Mouse (Mus musculus): Measurements from ENCODE around the gene Ildr2. TPM values are rescaled to one million over a fixed set of nuclear protein-coding genes. Genes with fewer than 3 reads are reported as not detected.
A peak's percentile ranks its signal among the peaks of the same experiment; 100 is the strongest.

Ildr2 gene
- polyA plus RNA-seq, 1 experiment, result 36.7 TPM

DNA sequence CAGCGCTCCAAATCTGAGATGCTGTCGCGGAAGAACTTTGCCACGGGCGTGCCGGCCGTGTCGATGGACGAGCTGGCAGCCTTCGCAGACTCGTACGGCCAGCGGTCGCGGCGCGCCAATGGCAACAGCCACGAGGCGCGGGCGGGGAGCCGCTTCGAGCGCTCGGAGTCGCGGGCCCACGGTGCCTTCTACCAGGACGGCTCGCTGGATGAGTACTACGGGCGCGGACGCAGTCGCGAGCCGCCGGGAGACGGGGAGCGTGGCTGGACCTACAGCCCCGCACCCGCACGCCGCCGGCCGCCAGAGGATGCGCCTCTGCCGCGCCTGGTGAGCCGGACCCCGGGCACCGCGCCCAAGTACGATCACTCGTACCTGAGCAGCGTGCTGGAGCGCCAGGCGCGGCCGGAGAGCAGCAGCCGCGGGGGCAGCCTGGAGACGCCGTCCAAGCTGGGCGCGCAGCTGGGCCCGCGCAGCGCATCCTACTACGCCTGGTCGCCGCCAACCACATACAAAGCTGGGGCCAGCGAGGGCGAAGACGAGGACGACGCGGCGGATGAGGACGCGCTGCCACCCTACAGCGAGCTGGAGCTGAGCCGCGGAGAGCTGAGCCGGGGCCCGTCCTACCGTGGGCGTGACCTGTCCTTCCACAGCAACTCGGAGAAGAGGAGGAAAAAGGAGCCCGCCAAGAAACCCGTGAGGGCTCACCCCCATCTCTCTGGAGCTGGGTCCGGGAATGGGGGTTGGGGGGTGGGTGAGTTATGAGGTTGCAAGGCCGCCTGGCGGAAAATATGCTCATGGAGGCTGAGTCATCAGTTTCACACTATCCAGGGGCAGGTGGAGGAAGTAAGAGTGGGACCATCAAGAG, 55.1 kb downstream of the Ildr2 start:
- TF ChIP-seq CTCF (IDR thresholded peaks at IDR 0.05; ENCODE audit: insufficient read depth, low read depth, low read length) (no peak), POLR2A (IDR thresholded peaks at IDR 0.05; ENCODE audit: insufficient read depth, low read depth, low read length) (peak; percentile 16; the same call in 1 of the 2 replicates)
- Histone ChIP-seq H3K4me3 (ENCODE audit: insufficient read depth, low read depth, low read length) (peak overlapping the region; percentile 46), H3K27ac (ENCODE audit: insufficient read depth, low read depth, low read length) (peak overlapping the region; percentile 88), H3K4me1 (ENCODE audit: control insufficient read depth, insufficient read depth, low read length) (peaks cover 28% of the 10 kb centered on the region)
- under 1% methylated on average over 94 of the region's 94 CpGs for WGBS

DNA sequence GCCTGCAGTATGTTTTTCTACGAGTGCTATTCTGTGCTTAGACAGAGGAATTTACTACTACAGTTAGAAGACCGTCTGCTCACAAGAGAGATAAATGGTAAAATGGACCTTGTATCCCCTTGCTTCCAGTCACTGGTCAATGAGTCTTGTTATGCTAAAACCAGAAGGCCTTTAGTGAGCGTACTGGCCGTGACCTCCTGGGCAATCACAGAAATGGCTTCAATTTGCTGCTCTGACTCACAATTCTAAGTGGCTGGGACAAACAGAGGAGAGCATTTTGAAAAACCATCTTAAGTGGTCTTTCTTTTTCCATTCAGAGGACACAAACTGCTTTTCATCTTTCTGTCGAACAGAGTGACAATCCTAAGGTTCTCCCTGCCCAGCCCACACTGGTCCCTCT, 57.2 kb downstream of the Ildr2 start:
- no peak for TF ChIP-seq CTCF (IDR thresholded peaks at IDR 0.05; ENCODE audit: insufficient read depth, low read depth, low read length)
- TF ChIP-seq POLR2A (IDR thresholded peaks at IDR 0.05; ENCODE audit: insufficient read depth, low read depth, low read length), result no peak
- no peak overlapping the region for H3K4me3 ChIP-seq (ENCODE audit: insufficient read depth, low read depth, low read length)
- WGBS, result 82% methylated on average over 5 of the region's 5 CpGs
- no peak overlapping the region for H3K27ac ChIP-seq (ENCODE audit: insufficient read depth, low read depth, low read length)
- peaks cover 26% of the 10 kb centered on the region for H3K4me1 ChIP-seq (ENCODE audit: control insufficient read depth, insufficient read depth, low read length)

DNA sequence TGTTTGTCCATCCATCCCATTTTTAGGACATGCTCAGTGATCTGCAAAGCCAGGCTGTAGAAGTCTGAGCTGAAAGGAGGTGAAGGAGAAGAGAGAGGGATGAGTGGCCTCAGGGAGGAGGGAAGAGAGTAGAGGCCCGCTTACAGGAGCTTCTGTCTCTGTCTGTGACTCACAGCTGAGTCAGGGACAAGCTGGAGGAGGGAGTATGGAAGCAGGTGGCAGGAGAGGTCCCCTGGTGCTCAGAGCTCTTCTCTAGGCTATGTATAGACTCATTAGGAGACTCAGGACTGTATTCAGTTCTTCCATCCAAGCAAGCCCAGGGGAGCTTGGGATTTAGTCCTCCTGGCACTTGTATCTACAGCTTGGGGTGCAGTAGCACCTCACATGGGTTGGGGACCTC, 59.7 kb downstream of the Ildr2 start:
- peak overlapping the region; percentile 87 for H3K27ac ChIP-seq (ENCODE audit: insufficient read depth, low read depth, low read length)

DNA sequence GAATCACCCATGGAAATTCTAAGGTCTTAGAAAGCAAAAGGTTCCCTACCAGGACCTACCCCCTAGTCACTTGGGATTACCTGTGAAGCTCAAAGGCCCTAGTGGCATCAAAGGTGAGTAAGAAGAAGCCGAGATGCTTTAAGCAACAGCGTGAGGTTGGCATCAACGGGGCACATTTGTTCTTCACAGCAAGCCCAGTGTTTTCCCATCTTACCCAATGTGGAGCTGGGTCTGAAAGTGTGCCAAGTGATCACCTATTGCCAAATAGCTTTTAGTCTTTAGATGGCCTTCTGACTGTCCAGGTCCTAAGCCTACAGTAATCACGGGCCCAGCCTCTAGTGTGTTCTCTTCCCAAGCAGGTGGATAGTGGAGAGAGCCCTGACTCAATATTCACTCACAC, 61.8 kb downstream of the Ildr2 start:
- Histone ChIP-seq H3K27ac (ENCODE audit: insufficient read depth, low read depth, low read length) (no peak overlapping the region), H3K4me3 (ENCODE audit: insufficient read depth, low read depth, low read length) (no peak overlapping the region), H3K4me1 (ENCODE audit: control insufficient read depth, insufficient read depth, low read length) (peaks cover 7% of the 10 kb centered on the region)
- no peak for TF ChIP-seq CTCF (IDR thresholded peaks at IDR 0.05; ENCODE audit: insufficient read depth, low read depth, low read length)
- WGBS, result 95% methylated on average over 4 of the region's 4 CpGs

More for the DNA sequence above, 59.7 kb downstream of the Ildr2 start:
- peaks cover 16% of the 10 kb centered on the region for H3K4me1 ChIP-seq (ENCODE audit: control insufficient read depth, insufficient read depth, low read length)
- TF ChIP-seq CTCF (IDR thresholded peaks at IDR 0.05; ENCODE audit: insufficient read depth, low read depth, low read length), result no peak
- no peak for TF ChIP-seq POLR2A (IDR thresholded peaks at IDR 0.05; ENCODE audit: insufficient read depth, low read depth, low read length)
- 22% methylated on average over 1 of the region's 1 CpGs for WGBS
- no peak overlapping the region for H3K4me3 ChIP-seq (ENCODE audit: insufficient read depth, low read depth, low read length)

DNA sequence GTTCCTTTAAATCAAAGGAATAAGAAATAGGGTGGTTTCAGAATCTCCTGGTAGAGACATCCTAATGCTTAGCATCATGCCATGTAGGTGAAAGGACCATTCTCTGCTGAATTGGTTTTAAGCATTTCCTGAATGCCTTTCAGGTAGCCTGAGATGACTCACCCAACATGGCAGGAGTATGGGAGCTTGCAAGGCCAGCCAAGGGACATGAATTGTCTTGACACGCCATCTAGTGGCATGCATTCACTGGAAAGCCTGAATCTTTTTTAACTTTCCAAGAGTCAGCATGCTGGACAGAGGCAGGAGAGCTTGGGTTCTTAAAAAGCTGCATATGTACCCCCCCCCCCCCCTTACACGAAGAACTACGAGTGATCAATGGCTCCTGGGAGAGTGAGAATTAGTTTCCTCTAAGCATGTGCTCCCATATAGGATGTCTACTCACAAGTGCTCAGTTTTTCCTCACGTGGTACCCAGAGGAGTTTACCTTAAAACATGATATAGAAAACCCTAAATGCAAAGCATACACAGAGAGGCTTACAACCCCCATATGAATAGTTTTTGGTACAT, 65.3 kb downstream of the Ildr2 start:
- TF ChIP-seq POLR2A (IDR thresholded peaks at IDR 0.05; ENCODE audit: insufficient read depth, low read depth, low read length) (no peak), CTCF (IDR thresholded peaks at IDR 0.05; ENCODE audit: insufficient read depth, low read depth, low read length) (no peak)
- H3K4me1 ChIP-seq (ENCODE audit: control insufficient read depth, insufficient read depth, low read length), result no peaks in the 10 kb centered on the region
- 16% methylated on average over 4 of the region's 4 CpGs for WGBS
- no peak overlapping the region for H3K27ac ChIP-seq (ENCODE audit: insufficient read depth, low read depth, low read length)
- no peak overlapping the region for H3K4me3 ChIP-seq (ENCODE audit: insufficient read depth, low read depth, low read length)

DNA sequence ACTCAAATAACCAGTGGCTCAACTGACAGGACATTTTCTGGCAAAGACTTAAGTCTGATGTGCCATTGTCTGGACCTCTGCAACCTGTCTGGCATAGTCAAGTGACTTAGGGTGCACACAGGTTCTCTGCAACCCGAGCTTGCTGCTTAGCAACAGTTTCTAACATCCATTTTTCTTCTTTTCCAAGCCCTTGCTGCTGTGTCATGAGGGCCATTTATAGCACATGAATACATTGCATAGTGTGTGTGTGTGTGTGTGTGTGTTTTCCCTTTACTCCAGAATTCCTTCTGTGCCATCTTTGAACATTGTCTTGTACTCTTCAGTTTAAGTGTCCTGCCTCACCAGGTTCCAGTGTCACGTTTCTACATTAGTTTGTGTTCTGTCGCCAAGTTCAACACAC, 72.5 kb downstream of the Ildr2 start:
- 0 out of 2 replicates have a peak, but pooled peaks cover 2% of the 10 kb centered on the region for H3K4me1 ChIP-seq (ENCODE audit: control insufficient read depth, insufficient read depth, low read length)
- no peak overlapping the region for H3K4me3 ChIP-seq (ENCODE audit: insufficient read depth, low read depth, low read length)
- 62% methylated on average over 3 of the region's 3 CpGs for WGBS
- no peak overlapping the region for H3K27ac ChIP-seq (ENCODE audit: insufficient read depth, low read depth, low read length)
- no peak for TF ChIP-seq CTCF (IDR thresholded peaks at IDR 0.05; ENCODE audit: insufficient read depth, low read depth, low read length)
- TF ChIP-seq POLR2A (IDR thresholded peaks at IDR 0.05; ENCODE audit: insufficient read depth, low read depth, low read length), result no peak

DNA sequence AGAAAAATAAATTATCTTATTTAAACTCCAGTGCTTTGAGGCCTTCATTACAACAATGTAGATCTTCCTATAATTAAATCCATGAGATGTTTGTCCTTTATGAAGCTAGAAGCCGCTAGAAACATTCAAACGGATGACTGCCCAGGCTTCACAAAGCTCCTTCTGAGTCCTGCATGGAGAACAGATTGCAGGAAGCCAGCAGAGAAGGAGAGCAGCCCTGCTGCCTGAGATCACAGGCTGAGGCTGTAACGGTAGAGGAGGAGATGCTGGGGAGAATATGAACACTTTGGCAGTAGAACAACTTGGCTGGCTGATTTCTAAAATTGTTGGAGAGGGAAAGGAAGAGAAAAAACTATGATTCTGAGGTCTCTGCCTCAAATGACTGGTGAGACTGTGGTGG, 76.8 kb downstream of the Ildr2 start:
- 18% methylated on average over 3 of the region's 3 CpGs for WGBS
- no peak for TF ChIP-seq POLR2A (IDR thresholded peaks at IDR 0.05; ENCODE audit: insufficient read depth, low read depth, low read length)
- no peak for TF ChIP-seq CTCF (IDR thresholded peaks at IDR 0.05; ENCODE audit: insufficient read depth, low read depth, low read length)
- Histone ChIP-seq H3K4me3 (ENCODE audit: insufficient read depth, low read depth, low read length) (no peak overlapping the region), H3K27ac (ENCODE audit: insufficient read depth, low read depth, low read length) (peak overlapping the region; percentile 47; the same call in 1 of the 2 replicates), H3K4me1 (ENCODE audit: control insufficient read depth, insufficient read depth, low read length) (0 out of 2 replicates have a peak, but pooled peaks cover 2% of the 10 kb centered on the region)

DNA sequence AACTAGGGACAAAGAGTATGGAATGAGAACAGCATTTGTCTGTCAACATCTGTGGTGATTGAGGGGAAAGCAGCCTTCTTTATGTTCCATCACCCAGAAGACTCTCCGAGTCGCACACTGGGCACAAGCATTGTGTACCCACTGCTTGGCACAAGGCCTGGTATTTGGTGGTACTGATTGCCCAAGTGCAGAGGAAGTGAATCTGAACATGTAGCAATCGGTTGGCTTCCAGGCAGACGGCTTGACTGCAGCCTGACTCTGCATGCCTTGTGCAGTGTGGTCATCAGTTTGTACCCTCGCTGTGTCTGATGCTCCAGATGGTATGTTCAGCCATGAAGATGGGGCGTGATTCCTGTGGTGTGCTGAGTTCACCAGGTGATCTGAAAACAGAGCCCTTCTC, 85.2 kb downstream of the Ildr2 start:
- Histone ChIP-seq H3K4me1 (ENCODE audit: control insufficient read depth, insufficient read depth, low read length) (no peaks in the 10 kb centered on the region), H3K4me3 (ENCODE audit: insufficient read depth, low read depth, low read length) (no peak overlapping the region), H3K27ac (ENCODE audit: insufficient read depth, low read depth, low read length) (no peak overlapping the region)
- WGBS, result 67% methylated on average over 6 of the region's 6 CpGs
- TF ChIP-seq POLR2A (IDR thresholded peaks at IDR 0.05; ENCODE audit: insufficient read depth, low read depth, low read length) (no peak), CTCF (IDR thresholded peaks at IDR 0.05; ENCODE audit: insufficient read depth, low read depth, low read length) (no peak)

DNA sequence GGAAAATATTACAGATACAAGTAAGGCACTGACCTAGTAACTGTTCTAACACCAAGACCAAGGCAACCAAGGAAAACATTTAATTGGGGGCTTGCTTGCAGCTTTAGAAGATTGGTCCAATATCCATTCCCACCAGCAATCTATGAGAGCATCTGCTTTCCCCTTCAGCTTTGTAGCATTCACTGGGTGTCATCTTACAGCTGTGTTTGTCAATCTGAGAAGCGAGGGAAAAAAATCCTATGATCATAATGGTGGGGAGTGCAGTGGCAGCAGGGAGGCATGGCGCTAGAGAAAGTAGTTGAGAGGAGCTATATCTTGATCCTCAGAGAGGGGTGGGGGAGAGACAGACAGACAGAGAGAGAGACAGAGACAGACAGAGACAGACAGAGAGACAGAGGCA, 88.1 kb downstream of the Ildr2 start:
- Histone ChIP-seq H3K27ac (ENCODE audit: insufficient read depth, low read depth, low read length) (no peak overlapping the region), H3K4me1 (ENCODE audit: control insufficient read depth, insufficient read depth, low read length) (no peaks in the 10 kb centered on the region), H3K4me3 (ENCODE audit: insufficient read depth, low read depth, low read length) (no peak overlapping the region)
- 84% methylated on average over 2 of the region's 2 CpGs for WGBS
- TF ChIP-seq POLR2A (IDR thresholded peaks at IDR 0.05; ENCODE audit: insufficient read depth, low read depth, low read length) (no peak), CTCF (IDR thresholded peaks at IDR 0.05; ENCODE audit: insufficient read depth, low read depth, low read length) (no peak)

All from olfactory bulb, adult 2 months (tissue).